Mouse (Mus musculus) bone marrow macrophage, adult 2 months (primary cell): ENCODE measurements around the gene Clec4a1.

Source experiments
- CTCF ChIP-seq: IDR thresholded peaks from 2 replicates; pipeline ENCODE4 v1.5.1; 2012; ENCODE audit warnings: low read depth, mild to moderate bottlenecking, low read length, moderate library complexity
- POLR2A ChIP-seq: IDR thresholded peaks from 2 replicates; pipeline ENCODE4 v1.6.1; 2012; ENCODE audit warnings: mild to moderate bottlenecking, low read depth, low read length, borderline replicate concordance

DNA sequence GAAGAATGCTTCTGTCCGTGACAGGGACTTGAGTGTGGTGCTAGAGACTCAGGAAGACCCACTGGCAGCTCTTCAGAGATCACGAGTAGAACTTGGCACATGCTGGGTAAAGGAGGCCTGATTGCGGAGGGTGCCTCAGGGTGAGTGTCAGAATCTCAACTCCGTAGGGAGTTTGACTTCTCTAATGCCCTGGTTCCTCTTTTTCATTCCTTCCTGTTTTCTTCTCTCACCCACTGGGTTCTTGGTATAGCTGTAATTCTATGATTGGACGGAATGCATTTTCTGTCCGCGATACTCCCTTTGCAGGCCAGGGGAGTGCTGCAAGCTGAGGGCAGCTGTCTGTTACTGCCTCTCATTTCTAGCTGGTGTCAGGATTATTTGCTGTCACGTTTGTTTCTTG, 30.8 kb downstream of the Clec4a1 start, which contains the start of gene Clec4a3:
- no peak for TF ChIP-seq POLR2A
- TF ChIP-seq CTCF, result no peak
